Mouse (Mus musculus) heart, embryonic 14.5 days (tissue): ENCODE results near the gene Rab43. TPM values are rescaled to one million over a fixed set of nuclear protein-coding genes. Genes with fewer than 3 reads are reported as not detected.

ENCODE experiments used
- ATAC-seq: fragments of 200-750 bp; cut with Nextera tagmentation; 2 replicates; pipeline ENCODE4 v1.8.0; 2017; ENCODE audit warnings: low read depth, moderate TSS enrichment; ENCODE audit not compliant: insufficient number of reproducible peaks, insufficient read depth, low FRiP score
- H3K27ac ChIP-seq, 2 experiments: fragments of 200-500 bp in 1 of 2; fragments of 300-500 bp in 1 of 2; sonication (generic) in 1 of 2; replicated peaks in 1 of 2; 2 replicates each; pipeline ENCODE4 v1.5.1; 2012 to 2014; ENCODE audit warnings: low read depth in 2 of 2, low read length in 2 of 2, control low read depth in 1 of 2, mild to moderate bottlenecking in 1 of 2, mixed read lengths in 1 of 2; ENCODE audit not compliant: control insufficient read depth in 1 of 2, insufficient read depth in 1 of 2
- H3K27me3 ChIP-seq: fragments of 300-500 bp; sonication (generic); 2 replicates; pipeline ENCODE4 v1.6.1; 2014; ENCODE audit warnings: mild to moderate bottlenecking, low read length, control low read depth; ENCODE audit not compliant: control insufficient read depth, insufficient read depth
- H3K36me3 ChIP-seq: fragments of 300-500 bp; sonication (generic); 2 replicates; pipeline ENCODE4 v1.6.1; 2014; ENCODE audit warnings: mild to moderate bottlenecking, control low read depth, low read length, mixed read lengths; ENCODE audit not compliant: control insufficient read depth, insufficient read depth
- H3K4me1 ChIP-seq, 2 experiments: fragments of 200-500 bp in 1 of 2; fragments of 300-500 bp in 1 of 2; sonication (generic) in 1 of 2; 2 replicates each; pipeline ENCODE4 v1.6.1; 2012 to 2014; ENCODE audit warnings: low read length in 2 of 2, control low read depth in 1 of 2, mixed read lengths in 1 of 2; ENCODE audit not compliant: control insufficient read depth in 2 of 2, insufficient read depth in 2 of 2
- H3K4me2 ChIP-seq: fragments of 300-500 bp; sonication (generic); 2 replicates; pipeline ENCODE4 v1.6.1; 2014; ENCODE audit warnings: mild to moderate bottlenecking, low read length
- H3K4me3 ChIP-seq, 2 experiments: fragments of 200-500 bp in 1 of 2; fragments of 300-500 bp in 1 of 2; sonication (generic) in 1 of 2; 2 replicates each; pipeline ENCODE4 v1.5.1; 2012 to 2014; ENCODE audit warnings: low read length in 2 of 2, mild to moderate bottlenecking in 2 of 2, control low read depth in 1 of 2, low read depth in 1 of 2, moderate library complexity in 1 of 2; ENCODE audit not compliant: control insufficient read depth in 1 of 2, insufficient read depth in 1 of 2
- H3K9ac ChIP-seq: fragments of 300-500 bp; sonication (generic); 2 replicates; pipeline ENCODE4 v1.6.1; 2014; ENCODE audit warnings: mild to moderate bottlenecking, low read length
- H3K9me3 ChIP-seq: fragments of 300-500 bp; sonication (generic); 2 replicates; pipeline ENCODE4 v1.6.1; 2016; ENCODE audit warnings: low read length, control low read depth; ENCODE audit not compliant: control insufficient read depth
- WGBS: fragments of 180-500 bp; shearing (Covaris S2); extraction: QIAGEN DNeasy Blood & Tissue Kit; methylation state at CpG from one replicate; pipeline ENCODE4 v1.1.7; 2014; 5-methylcytosine and 5-hydroxymethylcytosine counted together
- polyA plus RNA-seq: library from polyadenylated mRNA; unstranded; fragments of >200 nt; fragmentation: Nextera tagmentation; extraction: Ambion mirVana; gene quantifications from 2 replicates; pipeline ENCODE4 v1.2.1, GENCODE M21; 2014

Rab43 gene
- polyA plus RNA-seq, 1 experiment from 2014 or later = 8.0 TPM

- no peak overlapping the region for H3K27ac ChIP-seq
- H3K27me3 ChIP-seq = no peaks in the 10 kb centered on the region
- no peaks in the 10 kb centered on the region for H3K9me3 ChIP-seq
- no peak for ATAC-seq
- no peak overlapping the region for H3K9ac ChIP-seq
- H3K4me2 ChIP-seq = no peak overlapping the region
- H3K4me3 ChIP-seq = no peak overlapping the region
- 77% methylated on average over 1 of the region's 1 CpGs for WGBS
- H3K4me1 ChIP-seq = peaks cover 0 to 26% of the 10 kb centered on the region in 2 experiments; a peak in 3 of 4 replicates
- peaks cover 57% of the 10 kb centered on the region for H3K36me3 ChIP-seq
These were observed 34.8 kb upstream of the Rab43 start for GRCm38 (mm10) chr6:87846813-87847212.

- peaks cover 62% of the 10 kb centered on the region for H3K36me3 ChIP-seq
- H3K4me2 ChIP-seq = no peak overlapping the region
- WGBS = 91% methylated on average over 13 of the region's 13 CpGs
These were observed 33.2 kb upstream of the Rab43 start for GRCm38 (mm10) chr6:87845031-87845695.

GRCm38 (mm10) chr6:87842254-87842653, 30.3 kb upstream of the Rab43 start:
- no peak overlapping the region for H3K27ac ChIP-seq
- peaks cover 0 to 12% of the 10 kb centered on the region in 2 experiments; a peak in 1 of 4 replicates for H3K4me1 ChIP-seq
- no peak overlapping the region for H3K4me3 ChIP-seq
- no peak overlapping the region for H3K9ac ChIP-seq
- 23% methylated on average over 1 of the region's 1 CpGs for WGBS
- H3K27me3 ChIP-seq = no peaks in the 10 kb centered on the region
- no peak overlapping the region for H3K4me2 ChIP-seq
- ATAC-seq = no peak
- peaks cover 47% of the 10 kb centered on the region for H3K36me3 ChIP-seq
- H3K9me3 ChIP-seq = no peaks in the 10 kb centered on the region

More at GRCm38 (mm10) chr6:87845031-87845695, 33.2 kb upstream of the Rab43 start:
- no peak overlapping the region for H3K4me3 ChIP-seq
- no peaks in the 10 kb centered on the region for H3K9me3 ChIP-seq
- no peaks in the 10 kb centered on the region for H3K27me3 ChIP-seq
- no peak for ATAC-seq
- no peak overlapping the region for H3K27ac ChIP-seq
- H3K4me1 ChIP-seq = peaks cover 0 to 22% of the 10 kb centered on the region in 2 experiments; a peak in 2 of 4 replicates
- H3K9ac ChIP-seq = no peak overlapping the region

DNA sequence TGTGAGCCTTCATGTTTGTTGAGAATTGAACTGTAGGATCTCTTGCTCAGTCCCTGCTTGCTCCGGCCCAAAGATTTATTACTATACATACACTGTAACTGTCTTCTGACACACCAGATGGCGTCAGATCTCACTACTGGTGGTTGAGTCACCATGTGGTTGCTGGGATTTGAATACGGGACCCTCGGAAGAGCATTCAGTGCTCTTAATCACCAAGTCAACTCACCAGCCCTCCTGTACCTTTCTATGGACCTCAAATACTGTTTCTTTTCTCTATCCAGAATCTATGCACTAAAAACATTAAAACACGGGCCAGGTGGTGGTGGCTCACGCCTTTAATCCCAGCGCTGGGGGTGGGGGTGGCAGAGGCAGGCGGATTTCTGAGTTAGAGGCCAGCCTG, 29.7 kb upstream of the Rab43 start:
- ATAC-seq = no peak
- no peak overlapping the region for H3K9ac ChIP-seq
- WGBS = 81% methylated on average over 8 of the region's 8 CpGs
- H3K4me1 ChIP-seq = 0 out of 4 replicates have a peak, but pooled peaks cover 0 to 7% of the 10 kb centered on the region in 2 experiments
- no peaks in the 10 kb centered on the region for H3K9me3 ChIP-seq
- H3K27me3 ChIP-seq = no peaks in the 10 kb centered on the region
- H3K36me3 ChIP-seq = peaks cover 46% of the 10 kb centered on the region
- H3K27ac ChIP-seq = no peak overlapping the region
- no peak overlapping the region for H3K4me3 ChIP-seq
- no peak overlapping the region for H3K4me2 ChIP-seq

- ATAC-seq = no peak
- H3K36me3 ChIP-seq = peaks cover 46% of the 10 kb centered on the region
- no peaks in the 10 kb centered on the region for H3K27me3 ChIP-seq
- 57% methylated on average over 11 of the region's 11 CpGs for WGBS
- peak overlapping the region; percentile 85; the same call in 1 of the 2 replicates for H3K4me2 ChIP-seq
- peak overlapping the region in 1 of 2 experiments; percentile 92; a peak in 2 of 4 replicates for H3K27ac ChIP-seq
- no peak overlapping the region for H3K9ac ChIP-seq
- H3K4me3 ChIP-seq = no peak overlapping the region
- H3K4me1 ChIP-seq = 0 out of 4 replicates have a peak, but pooled peaks cover 0 to 7% of the 10 kb centered on the region in 2 experiments
- H3K9me3 ChIP-seq = no peaks in the 10 kb centered on the region
These were observed 27.9 kb upstream of the Rab43 start for GRCm38 (mm10) chr6:87839797-87840341.

GRCm38 (mm10) chr6:87838551-87839197, 26.7 kb upstream of the Rab43 start, which contains the start of gene Isy1:
TSS of gene Isy1 (minus strand) at chr6:87838798.
- Histone ChIP-seq H3K9ac (peak within 1 kb of the TSS; percentile 87), H3K4me2 (peak within 1 kb of the TSS; percentile 85), H3K4me1 (0 out of 4 replicates have a peak, but pooled peaks cover 0 to 7% of the 10 kb centered on the region in 2 experiments), H3K4me3 (peak within 1 kb of the TSS; percentile 76 to 86), H3K9me3 (no peaks in the 10 kb centered on the region), H3K27ac (peak within 1 kb of the TSS; percentile 92 to 98), H3K36me3 (peaks cover 46% of the 10 kb centered on the region), H3K27me3 (no peaks in the 10 kb centered on the region)
- peak; percentile 95 for ATAC-seq
- WGBS = under 1% methylated on average over 46 of the region's 46 CpGs

DNA sequence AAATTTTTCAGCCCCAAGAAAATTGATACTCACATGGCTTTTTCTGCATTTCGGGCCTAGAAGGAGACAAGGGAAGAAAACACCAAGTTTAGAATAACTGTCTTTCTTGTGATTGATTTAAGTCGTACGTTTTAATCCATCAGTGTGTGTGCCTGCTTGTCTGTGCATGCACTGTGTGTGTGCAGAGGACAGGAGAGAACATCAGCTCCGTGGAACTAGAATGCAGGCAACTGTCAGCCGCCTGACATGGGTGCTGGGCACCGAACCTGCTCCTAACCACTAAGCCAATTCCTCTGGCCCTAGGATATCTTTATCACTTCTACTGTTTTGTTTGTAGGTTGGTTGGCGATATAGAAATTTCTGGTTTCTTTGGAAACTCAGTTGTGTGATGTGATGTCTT, 23.7 kb upstream of the Rab43 start, which contains the start of gene Gm45140:
Gm45140 (minus strand) TSS at position 101 of the 400 bp plus-strand sequence.
- H3K9ac ChIP-seq = no peak within 1 kb of the TSS
- no peak within 1 kb of the TSS for H3K27ac ChIP-seq
- no peak within 1 kb of the TSS for H3K4me3 ChIP-seq
- H3K27me3 ChIP-seq = no peaks in the 10 kb centered on the region
- no peaks in the 10 kb centered on the region for H3K9me3 ChIP-seq
- H3K4me1 ChIP-seq = 0 out of 4 replicates have a peak, but pooled peaks cover 0 to 7% of the 10 kb centered on the region in 2 experiments
- no peak for ATAC-seq
- H3K4me2 ChIP-seq = no peak within 1 kb of the TSS
- H3K36me3 ChIP-seq = peaks cover 42% of the 10 kb centered on the region
- 93% methylated on average over 7 of the region's 7 CpGs for WGBS
